Mouse (Mus musculus) embryonic fibroblast, embryonic 13.5 days (primary cell): ENCODE results near the gene Cib1.

Experiments
- CTCF ChIP-seq: IDR thresholded peaks from 2 replicates; pipeline ENCODE4 v1.5.1; 2011; ENCODE audit warnings: mild to moderate bottlenecking, control low read depth, low read length, moderate library complexity, borderline replicate concordance; ENCODE audit not compliant: insufficient read depth
- POLR2A ChIP-seq: IDR thresholded peaks from 2 replicates; pipeline ENCODE4 v1.6.1; 2011; ENCODE audit warnings: low read depth, mild to moderate bottlenecking, control low read depth, low read length, moderate library complexity

GRCm38 (mm10) chr7:80246859-80247258, 14.2 kb upstream of the Cib1 start:
- TF ChIP-seq POLR2A: no peak
- TF ChIP-seq CTCF: no peak
